Mouse (Mus musculus): Measurements from ENCODE around the gene Vsig10.

DNA sequence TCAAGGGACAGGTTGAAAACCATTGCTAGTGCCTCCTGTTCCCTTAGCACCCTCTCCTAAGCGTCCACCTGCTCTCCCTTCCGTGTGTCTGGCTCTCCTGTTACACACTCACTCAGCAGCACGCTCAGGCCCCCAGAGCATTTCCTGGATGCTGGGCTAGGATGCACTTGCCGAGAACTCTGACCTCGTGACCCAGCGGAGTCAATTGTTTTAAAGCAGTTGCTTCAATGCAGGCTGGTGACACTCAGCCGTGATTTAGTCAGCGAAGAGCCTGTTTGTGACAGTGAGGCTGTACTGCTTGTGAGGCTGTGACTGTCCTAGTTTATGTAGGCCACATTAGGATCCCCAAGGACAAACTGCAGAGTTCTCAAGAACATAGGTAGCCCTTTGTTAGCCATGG, 48.3 kb downstream of the Vsig10 start:
- no peak for TF ChIP-seq CTCF (IDR thresholded peaks at IDR 0.05; ENCODE audit: insufficient read depth, low read depth, low read length)
- TF ChIP-seq POLR2A (IDR thresholded peaks at IDR 0.05; ENCODE audit: insufficient read depth, low read depth, low read length): no peak

All from olfactory bulb, adult 2 months (tissue).